Mouse (Mus musculus): ENCODE data around the gene Synrg. TPM values are rescaled to one million over a fixed set of nuclear protein-coding genes. Genes with fewer than 3 reads are reported as not detected.

Synrg gene
- total RNA-seq (2021): 10 to 100 TPM; 26.1 to 26.6 TPM

DNA sequence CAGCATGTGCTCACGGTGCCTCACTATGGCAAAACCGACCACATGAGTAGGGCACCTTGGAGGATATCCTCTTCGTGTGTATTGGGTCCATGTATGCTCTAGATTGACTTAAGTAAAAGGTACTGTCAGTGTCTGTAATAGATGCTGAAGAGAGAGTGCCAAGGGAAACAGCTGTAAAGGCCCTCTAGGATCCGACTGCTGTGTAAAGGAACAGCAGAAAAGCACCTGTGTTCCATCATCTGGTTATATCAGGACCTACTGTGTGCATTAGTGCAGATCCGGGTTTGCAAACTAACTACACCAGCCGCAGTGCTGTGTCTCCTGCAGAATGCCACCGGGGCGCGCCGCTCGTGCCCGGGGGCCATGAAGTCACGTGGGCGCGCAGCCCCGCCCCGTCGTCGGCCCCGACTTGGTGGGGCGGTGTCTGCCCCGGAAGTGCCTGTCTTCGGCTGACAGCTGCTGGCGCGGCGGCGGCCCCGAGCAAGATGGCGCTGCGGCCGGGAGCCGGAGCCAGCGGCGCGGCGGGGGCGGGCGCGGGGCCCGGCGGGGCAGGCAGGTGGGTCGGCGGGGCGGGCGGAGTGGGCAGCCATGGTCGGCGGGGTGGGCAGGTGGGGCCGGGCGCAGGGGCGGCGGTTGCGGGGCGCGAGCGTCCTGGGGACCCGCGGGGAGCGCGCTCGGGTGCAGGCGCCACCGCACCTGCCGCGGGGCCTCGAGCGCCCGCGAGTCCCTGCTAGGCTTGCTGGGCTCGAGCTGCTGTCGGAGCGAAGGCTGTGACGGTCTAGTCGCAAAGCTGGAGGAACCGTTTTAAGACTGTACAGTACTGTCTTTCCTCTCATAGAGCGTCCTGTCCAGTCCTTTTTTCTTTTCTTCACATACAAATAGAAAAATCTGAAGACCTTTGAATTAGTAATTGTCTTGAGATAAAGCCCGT lies at the start of gene Synrg:
Gene Synrg (plus strand): TSS at position 438 of the 931 bp plus-strand sequence.
- DNase-seq: peak; percentile 89 to 93
- intact Hi-C loops (cut with DNase I): loop anchor here (2.0 kb wide), 1 partner anchor 21 kb away; the partner anchor contains the start of gene Ddx52

GRCm38 (mm10) chr11:83914501-83914900 lies 49.7 kb upstream of the Synrg start:
- DNase-seq: no peak
- intact Hi-C loops (cut with DNase I): no loop called here

DNA sequence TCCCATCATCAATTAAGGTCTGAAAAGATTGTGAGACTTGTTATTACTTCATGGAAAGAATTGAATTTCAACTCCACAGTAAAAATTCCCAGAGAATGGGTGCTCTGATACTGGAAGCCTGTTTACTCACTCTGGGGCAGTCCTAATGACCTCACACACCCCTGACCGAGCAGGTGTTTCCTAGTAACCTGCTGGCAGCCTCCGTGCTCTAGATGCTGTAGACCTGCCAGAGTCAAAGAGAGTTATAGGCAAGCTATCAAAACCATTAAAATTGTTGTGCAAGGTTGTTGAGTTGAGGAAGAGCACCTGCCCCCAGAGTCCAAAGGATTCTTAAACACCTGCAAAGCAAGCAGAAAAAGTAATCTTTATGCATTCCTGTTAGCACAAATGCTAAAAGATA lies 41.6 kb upstream of the Synrg start:
- intact Hi-C loops (cut with DNase I): no loop called here
- no peak for DNase-seq

DNA sequence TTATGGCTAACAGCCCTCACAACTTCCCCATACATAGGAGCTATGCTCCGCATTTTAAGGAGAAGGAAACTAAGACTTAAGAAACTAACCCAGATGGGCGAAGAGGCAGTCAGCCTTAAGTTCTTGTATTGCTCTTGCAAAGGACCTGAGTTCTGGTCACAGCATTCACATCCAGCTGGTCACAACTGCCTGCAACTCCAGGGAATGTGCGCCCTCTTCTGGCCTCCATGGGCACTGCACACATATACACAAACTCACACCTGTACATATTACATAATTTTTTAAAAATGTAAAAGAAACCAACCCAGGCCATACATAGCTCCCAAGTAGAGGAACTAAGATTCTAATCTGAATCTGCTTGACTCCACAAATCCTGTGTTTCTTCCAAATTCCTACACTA lies 37.1 kb upstream of the Synrg start:
- peak in 1 of 2 experiments; percentile 6 for DNase-seq

DNA sequence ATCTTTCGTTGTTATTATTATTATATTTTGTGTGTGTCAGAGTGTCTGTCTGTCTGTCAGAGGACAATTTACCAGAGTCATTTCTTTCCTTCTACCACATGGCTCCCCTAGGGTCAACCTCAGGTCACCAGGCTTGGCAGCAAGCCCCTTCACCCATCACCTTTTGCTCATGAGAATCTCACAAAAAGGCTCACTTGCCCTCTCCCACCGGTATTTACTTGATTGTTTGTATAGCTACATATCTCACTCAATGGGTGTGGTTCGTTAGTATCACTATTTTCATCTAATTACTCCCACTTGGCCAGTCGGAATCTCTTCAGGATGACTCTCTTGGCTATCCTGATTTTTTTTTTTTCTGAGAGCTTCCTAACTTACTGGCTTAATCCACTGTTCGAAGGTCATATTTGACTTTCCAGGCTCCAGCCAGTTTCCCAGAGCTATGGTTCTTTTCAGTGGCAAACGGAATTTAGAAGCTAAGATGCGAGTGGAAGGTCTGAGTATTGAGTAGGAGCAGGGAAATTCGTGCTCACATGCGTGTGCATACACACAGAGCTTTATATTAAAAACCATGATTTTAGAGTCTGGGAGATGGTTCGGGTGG lies 31.6 kb upstream of the Synrg start:
- no peak for DNase-seq
- intact Hi-C loops (cut with DNase I): no loop called here

More for the DNA sequence above, 37.1 kb upstream of the Synrg start:
- intact Hi-C loops (cut with DNase I): no loop called here

- no peak for DNase-seq
- intact Hi-C loops (cut with DNase I): no loop called here
These were observed 30.9 kb upstream of the Synrg start for GRCm38 (mm10) chr11:83933376-83933775.

- intact Hi-C loops (cut with DNase I): loop anchor here (1.0 to 5.0 kb wide), 4 partner anchors 104 to 151 kb away; no protein-coding TSS in a partner anchor
These were observed 28.1 kb upstream of the Synrg start for GRCm38 (mm10) chr11:83935986-83936665.

GRCm38 (mm10) chr11:83938556-83938955 lies 25.7 kb upstream of the Synrg start:
- DNase-seq: no peak
- intact Hi-C loops (cut with DNase I): loop anchor here (5.0 kb wide), 2 partner anchors 106 to 136 kb away; no protein-coding TSS in a partner anchor

More at GRCm38 (mm10) chr11:83935986-83936665, 28.1 kb upstream of the Synrg start:
- DNase-seq: peak; percentile 68 to 83

- DNase-seq: peak; percentile 86 to 88
- intact Hi-C loops (cut with DNase I): loop anchor here (2.0 kb wide), 1 partner anchor 21 kb away; no protein-coding TSS in a partner anchor
These were observed 22.0 kb upstream of the Synrg start, which contains the start of gene Ddx52 for GRCm38 (mm10) chr11:83941950-83942840. Gene Ddx52 (plus strand): TSS chr11:83942062.

DNA sequence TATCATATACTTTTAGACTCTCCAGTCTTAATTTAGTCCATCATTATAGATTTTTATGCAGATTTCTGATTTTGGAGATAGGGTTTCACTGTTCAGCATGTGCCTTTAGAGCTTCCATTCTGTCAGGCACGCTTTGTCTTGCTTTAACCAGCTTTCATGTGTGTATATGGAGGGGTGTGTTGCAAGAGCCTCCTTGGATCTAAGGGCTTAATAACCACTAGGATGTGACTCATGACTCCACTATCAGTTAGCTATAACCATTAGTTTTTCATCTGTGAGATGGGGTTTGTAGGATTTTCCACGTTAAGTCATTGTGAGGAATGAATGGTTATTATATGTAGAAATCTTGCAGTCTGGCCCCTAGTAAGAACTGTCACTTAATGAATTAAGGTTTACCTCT lies 7.4 kb upstream of the Synrg start:
- no peak for DNase-seq
- intact Hi-C loops (cut with DNase I): no loop called here

- no peak for DNase-seq
- intact Hi-C loops (cut with DNase I): loop anchor here (2.0 kb wide), 1 partner anchor 19 kb away; the partner anchor contains the start of gene Ddx52
These were observed 2.2 kb upstream of the Synrg start for GRCm38 (mm10) chr11:83961983-83962382.

DNA sequence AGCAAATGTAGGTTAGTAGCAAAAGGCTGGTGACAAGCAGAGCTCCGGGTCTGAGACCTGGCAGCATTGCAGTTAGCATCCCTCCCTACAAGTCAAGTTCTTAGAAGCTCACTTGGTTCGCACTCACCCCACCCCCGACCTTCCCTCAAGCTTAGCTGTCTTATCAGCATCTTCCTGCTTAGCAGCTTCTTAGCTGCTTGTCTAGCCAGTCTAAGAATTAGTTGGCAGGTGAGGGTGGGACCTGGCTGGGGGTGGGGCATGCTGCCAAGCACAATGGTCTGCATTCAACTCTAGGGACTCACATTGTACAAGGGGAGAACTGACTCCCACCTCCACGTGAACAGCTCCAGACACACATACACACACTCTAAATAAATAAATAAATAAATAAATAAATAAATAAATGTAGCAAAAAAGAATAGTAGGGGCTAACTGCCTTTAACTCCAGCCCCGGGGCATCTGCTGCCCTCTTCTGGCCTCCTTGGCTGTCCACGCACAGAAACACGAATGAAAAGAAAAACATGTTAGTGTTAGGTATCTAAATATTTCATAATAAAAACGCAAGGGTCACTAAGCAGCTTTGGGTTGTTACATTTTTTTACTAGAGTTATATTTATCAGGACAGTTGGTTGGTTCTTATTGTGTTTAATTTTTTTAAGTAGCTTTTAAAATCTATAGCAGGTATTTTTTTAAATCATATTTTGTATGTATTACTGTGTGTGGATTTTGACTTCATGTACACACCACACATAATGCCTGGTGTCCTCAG lies 3.4 kb downstream of the Synrg start:
- peak in 1 of 2 experiments; percentile 8 for DNase-seq
- intact Hi-C loops (cut with DNase I): no loop called here

DNA sequence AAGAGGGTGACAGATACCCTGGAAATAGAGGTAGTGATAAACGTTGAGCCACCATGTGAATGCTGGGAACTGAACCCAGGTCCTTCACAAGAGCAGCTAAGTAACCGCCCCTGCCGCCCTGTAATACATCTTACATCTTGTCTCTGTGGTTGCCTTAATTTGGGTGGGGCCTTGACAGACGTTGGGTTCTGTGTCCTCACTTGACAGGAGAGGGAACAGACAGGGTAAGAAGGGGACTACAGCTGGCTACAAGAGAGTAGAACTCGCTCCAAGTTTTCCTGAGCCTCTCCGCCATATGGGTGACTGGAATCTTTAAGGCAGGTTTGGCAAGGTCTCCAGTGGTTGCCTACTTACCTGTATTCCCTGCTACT lies 4.0 kb downstream of the Synrg start:
- no peak for DNase-seq
- intact Hi-C loops (cut with DNase I): no loop called here

DNA sequence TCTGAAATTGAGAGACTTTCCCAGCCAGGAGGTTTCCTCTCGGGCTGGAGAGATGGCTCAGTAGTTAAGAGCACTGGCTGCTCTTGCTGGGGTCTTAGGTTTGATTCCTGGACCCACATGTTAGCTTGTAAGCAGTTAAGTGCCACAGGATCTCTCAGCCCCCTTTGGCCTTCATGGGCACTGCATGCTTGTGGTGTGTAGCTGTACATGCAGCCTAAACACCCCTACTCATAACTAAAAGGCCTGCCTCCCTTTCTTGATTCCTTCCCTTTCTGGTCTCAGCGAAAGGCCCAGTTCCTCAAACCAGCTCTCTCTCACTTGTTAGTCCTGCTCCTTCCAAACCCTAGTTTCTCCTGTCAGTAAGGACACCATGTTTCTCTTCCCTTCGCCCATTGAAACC lies 4.8 kb downstream of the Synrg start:
- intact Hi-C loops (cut with DNase I): no loop called here

DNA sequence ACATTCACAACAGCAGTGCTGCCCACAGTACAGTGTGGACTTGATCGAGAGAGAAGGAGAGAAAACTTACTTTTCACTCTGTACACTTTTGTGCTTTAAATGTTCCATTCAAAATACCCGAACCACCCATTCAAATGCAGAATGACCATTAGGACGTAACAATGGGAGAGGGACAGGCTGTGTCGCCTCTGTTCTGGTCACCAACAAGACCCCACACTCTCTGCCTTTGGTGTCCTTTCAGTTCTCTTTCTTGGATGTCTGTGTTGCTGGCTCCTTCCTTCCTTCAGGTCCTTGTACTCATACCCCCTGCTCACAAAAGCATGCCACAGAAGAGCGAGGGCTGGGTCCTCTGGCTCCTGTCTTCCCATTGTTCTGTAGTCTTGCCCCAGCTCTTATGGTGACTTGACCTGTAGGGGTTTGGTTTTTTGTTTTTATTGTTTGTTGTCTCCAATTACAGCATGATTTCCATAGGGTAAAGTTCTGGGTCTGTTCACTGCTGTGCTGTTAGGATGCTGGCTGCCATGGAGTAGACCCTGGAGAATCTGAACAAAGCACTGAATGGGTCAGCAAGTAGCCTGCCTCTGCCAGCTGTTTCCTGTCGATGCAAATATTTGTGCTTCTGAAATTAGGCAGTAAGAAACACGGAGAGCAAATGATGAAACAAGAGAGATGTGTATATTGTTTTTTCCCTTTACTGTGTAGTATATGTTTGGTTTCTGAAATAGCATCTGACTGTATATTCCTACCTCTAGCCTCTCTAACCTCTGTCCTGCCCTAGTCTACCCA lies 10.5 kb downstream of the Synrg start:
- DNase-seq: no peak
- intact Hi-C loops (cut with DNase I): no loop called here

More for the DNA sequence above, 4.8 kb downstream of the Synrg start:
- DNase-seq: no peak

GRCm38 (mm10) chr11:83975488-83975887 lies 11.3 kb downstream of the Synrg start:
- intact Hi-C loops (cut with DNase I): no loop called here
- no peak for DNase-seq

DNA sequence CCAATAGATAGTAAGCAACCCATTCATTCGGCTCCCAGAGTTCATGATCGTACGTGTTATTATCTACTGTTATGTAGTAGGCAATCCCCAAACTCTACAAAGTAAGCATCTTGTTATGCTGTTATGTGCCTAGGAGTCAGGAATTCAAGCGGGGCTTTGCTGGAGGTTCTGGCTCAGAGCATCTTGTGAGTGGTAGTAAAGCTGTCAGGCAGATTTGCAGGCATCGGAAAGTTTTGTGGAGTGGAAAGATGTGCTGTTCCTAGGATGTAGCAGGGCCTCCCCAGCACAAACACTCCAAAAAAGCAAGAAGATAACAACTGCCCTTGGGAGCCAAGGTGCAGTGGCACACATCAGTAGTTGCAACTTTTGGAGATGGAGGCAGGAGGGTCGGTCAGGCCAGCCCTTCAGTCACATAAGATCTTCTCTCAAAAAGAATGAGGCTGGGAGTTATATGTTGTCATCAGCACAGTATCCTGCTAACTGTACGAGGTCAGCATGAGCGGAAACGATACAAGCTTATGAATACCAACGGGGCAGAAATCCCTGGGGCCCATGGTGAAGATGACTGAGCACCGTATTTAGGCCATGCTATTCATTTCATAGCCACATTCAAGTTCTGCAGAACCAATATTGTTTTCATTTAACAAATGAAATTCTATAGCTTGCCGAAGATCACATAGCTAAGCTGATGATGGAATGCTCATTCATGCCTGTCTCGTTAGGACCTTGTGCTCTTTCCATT lies 12.2 kb downstream of the Synrg start:
- intact Hi-C loops (cut with DNase I): no loop called here
- no peak for DNase-seq

DNA sequence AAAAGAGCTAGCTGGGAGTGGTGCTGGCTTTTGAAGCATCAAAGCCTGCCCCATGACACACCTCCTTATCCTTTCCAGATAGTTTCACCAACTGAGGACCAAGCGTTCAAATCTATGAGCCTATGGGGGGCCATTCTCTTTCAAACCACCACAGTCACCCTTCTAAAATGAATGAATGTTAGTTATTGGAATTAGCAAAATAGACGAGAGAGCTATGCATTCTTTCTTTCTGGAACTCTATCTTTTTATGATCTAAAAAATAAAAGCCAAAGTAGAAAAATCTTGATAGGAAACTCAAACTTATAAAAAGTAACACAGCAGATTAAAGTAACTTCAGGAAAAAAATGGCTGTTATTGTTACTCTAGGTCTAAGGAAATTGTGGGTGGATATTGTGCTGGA lies 13.6 kb downstream of the Synrg start:
- DNase-seq: no peak
- intact Hi-C loops (cut with DNase I): no loop called here

All from heart, postnatal 36 days (tissue).